In the genomic region with DNA sequence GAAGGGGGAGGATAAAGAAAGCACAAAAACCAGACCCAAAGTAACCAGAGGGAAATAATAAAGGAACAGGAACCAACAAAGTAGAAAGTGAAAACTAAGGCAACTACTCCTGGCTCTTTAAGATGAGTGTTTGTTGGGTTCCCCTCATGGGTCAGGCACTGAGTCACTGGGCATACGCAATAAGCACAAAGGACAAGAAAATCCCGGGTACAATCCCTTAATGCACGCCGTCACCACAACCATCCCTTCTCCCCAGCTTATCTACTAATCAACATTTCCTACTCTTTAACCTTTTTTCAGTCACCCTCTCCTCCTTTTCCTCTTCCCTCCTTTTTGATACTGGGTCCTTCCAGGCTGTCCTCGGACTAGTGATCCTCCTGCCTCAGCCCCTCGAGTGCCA, we compare ENCODE assay signal across 8 mouse cellular contexts. TPM values are rescaled to one million over a fixed set of nuclear protein-coding genes. Genes with fewer than 3 reads are reported as not detected.
DNase-seq lines count a peak whose midpoint lies in the region; ATAC-seq and TF ChIP-seq lines count a peak whose summit lies in the region.

No protein-coding gene starts in this region.

- no peak for DNase-seq in cerebellum, adult 2 months
- DNase-seq in cerebellum, postnatal 36 days = no peak
- DNase-seq in spleen, adult 2 months (ENCODE audit: low read depth in 1 of 2, low spot score in 2 of 2) = no peak
- DNase-seq in spleen, postnatal 10 days (ENCODE audit: low spot score in 2 of 2) = no peak
- no peak for DNase-seq in thymus, adult 2 months

- H3K36me3 ChIP-seq in spleen, adult 2 months (ENCODE audit: control insufficient read depth, insufficient read depth, low read length) = peaks cover 24% of the 10 kb centered on the region
- peaks cover 21% of the 10 kb centered on the region for H3K36me3 ChIP-seq in limb, embryonic 15.5 days
- H3K36me3 ChIP-seq in stomach, embryonic 16.5 days (ENCODE audit: control insufficient read depth, insufficient read depth, low read length) = peaks cover 5% of the 10 kb centered on the region; the same call in 1 of the 2 replicates
- peaks cover 11% of the 10 kb centered on the region for H3K36me3 ChIP-seq in thymus, adult 2 months (ENCODE audit: control insufficient read depth, insufficient read depth, low read length)

- ATAC-seq in limb, embryonic 15.5 days (ENCODE audit: insufficient number of reproducible peaks, low FRiP score, low TSS enrichment, low read depth) = no peak
- no peak for ATAC-seq in stomach, embryonic 16.5 days (ENCODE audit: insufficient read depth, low FRiP score)
- no peak for ATAC-seq in cerebellum, adult (ENCODE audit: insufficient number of reproducible peaks, low FRiP score, low TSS enrichment)

- H3K27me3 ChIP-seq in cerebellum, adult 2 months (ENCODE audit: control insufficient read depth, insufficient read depth, low read length) = no peaks in the 10 kb centered on the region
- no peaks in the 10 kb centered on the region for H3K27me3 ChIP-seq in spleen, adult 2 months (ENCODE audit: control insufficient read depth, insufficient read depth, low read length)
- H3K27me3 ChIP-seq in limb, embryonic 15.5 days = no peaks in the 10 kb centered on the region
- H3K27me3 ChIP-seq in stomach, embryonic 16.5 days (ENCODE audit: control insufficient read depth, insufficient read depth, low read length) = no peaks in the 10 kb centered on the region
- H3K27me3 ChIP-seq in thymus, adult 2 months (ENCODE audit: control insufficient read depth, insufficient read depth, low read length) = no peaks in the 10 kb centered on the region

- TF ChIP-seq CTCF in cerebellum, adult 2 months (IDR thresholded peaks at IDR 0.05; ENCODE audit: borderline replicate concordance, insufficient read depth, low read depth, low read length) = no peak
- no peak for TF ChIP-seq CTCF in spleen, adult 2 months (IDR thresholded peaks at IDR 0.05; ENCODE audit: extremely low read depth, insufficient read depth, insufficient read length, insufficient replicate concordance)
- no peak for TF ChIP-seq CTCF in thymus, adult 2 months (IDR thresholded peaks at IDR 0.05; ENCODE audit: borderline replicate concordance, control insufficient read depth, extremely low read depth, insufficient read depth, low read length, poor library complexity)

- no peaks in the 10 kb centered on the region for H3K9me3 ChIP-seq in limb, embryonic 15.5 days
- no peaks in the 10 kb centered on the region for H3K9me3 ChIP-seq in stomach, embryonic 16.5 days (replicated peaks; ENCODE audit: control insufficient read depth, low read length)

- 83% methylated on average over 6 of the region's 6 CpGs for WGBS in cerebellum, adult 2 months
- WGBS in spleen, adult 2 months = 78% methylated on average over 6 of the region's 6 CpGs
- 86% methylated on average over 6 of the region's 6 CpGs for WGBS in limb, embryonic 15.5 days
- WGBS in stomach, embryonic 16.5 days = 74% methylated on average over 6 of the region's 6 CpGs
- 78% methylated on average over 6 of the region's 6 CpGs for WGBS in thymus, adult 2 months

- peaks cover 5% of the 10 kb centered on the region for H3K4me1 ChIP-seq in cerebellum, adult 2 months (ENCODE audit: control insufficient read depth, insufficient read depth, low read length)
- H3K4me1 ChIP-seq in spleen, adult 2 months (ENCODE audit: control insufficient read depth, insufficient read depth, insufficient read length) = peaks cover 7% of the 10 kb centered on the region; the same call in 1 of the 2 replicates
- peaks cover 20% of the 10 kb centered on the region for H3K4me1 ChIP-seq in limb, embryonic 15.5 days
- peaks cover 16% of the 10 kb centered on the region for H3K4me1 ChIP-seq in stomach, embryonic 16.5 days (ENCODE audit: control insufficient read depth, insufficient read depth, low read length)
- H3K4me1 ChIP-seq in thymus, adult 2 months (replicated peaks; ENCODE audit: control insufficient read depth, insufficient read depth, low read length) = peaks cover 16% of the 10 kb centered on the region

- H3K27ac ChIP-seq in cerebellum, adult 2 months (ENCODE audit: insufficient read depth, low read length) = no peak overlapping the region
- no peak overlapping the region for H3K27ac ChIP-seq in spleen, adult 2 months (ENCODE audit: insufficient read depth, low read length)
- H3K27ac ChIP-seq in limb, embryonic 15.5 days = no peak overlapping the region
- H3K27ac ChIP-seq in stomach, embryonic 16.5 days (ENCODE audit: low read length) = no peak overlapping the region
- no peak overlapping the region for H3K27ac ChIP-seq in thymus, adult 2 months (ENCODE audit: control insufficient read depth, insufficient read depth, low read length)

- peak overlapping the region; percentile 71 for H3K4me2 ChIP-seq in limb, embryonic 15.5 days
- peak overlapping the region; percentile 65 for H3K4me2 ChIP-seq in stomach, embryonic 16.5 days (ENCODE audit: low read depth, low read length)

- H3K4me3 ChIP-seq in cerebellum, adult 2 months (replicated peaks; ENCODE audit: insufficient read depth, low read depth, low read length) = peak overlapping the region; percentile 60
- peak overlapping the region; percentile 1 for H3K4me3 ChIP-seq in spleen, adult 2 months (ENCODE audit: extremely low read depth, insufficient read depth, insufficient read length)
- H3K4me3 ChIP-seq in limb, embryonic 15.5 days = peak overlapping the region; percentile 78
- H3K4me3 ChIP-seq in stomach, embryonic 16.5 days (replicated peaks; ENCODE audit: low read length) = peak overlapping the region; percentile 87; the same call in 1 of the 2 replicates
- H3K4me3 ChIP-seq in thymus, adult 2 months (ENCODE audit: control insufficient read depth, insufficient read depth, low read length) = no peak overlapping the region

- TF ChIP-seq POLR2A in cerebellum, adult 2 months (IDR thresholded peaks at IDR 0.05; ENCODE audit: borderline replicate concordance, insufficient read depth, low read length) = no peak
- no peak for TF ChIP-seq POLR2A in spleen, adult 2 months (IDR thresholded peaks at IDR 0.05; ENCODE audit: low read depth, low read length)
- no peak for TF ChIP-seq POLR2A in thymus, adult 2 months (IDR thresholded peaks at IDR 0.05; ENCODE audit: control insufficient read depth, extremely low read depth, insufficient read depth, low read length, poor library complexity)

- no peak overlapping the region for H3K9ac ChIP-seq in limb, embryonic 15.5 days
- no peak overlapping the region for H3K9ac ChIP-seq in stomach, embryonic 16.5 days (ENCODE audit: low read length)

RNA-seq across cellular contexts. Expression of a gene that starts 1.3 kb away (rescaled TPM):
- 282 and 298 TPM in 2 replicates for polyA plus RNA-seq in cerebellum, adult 2 months (2012; rRNA removed)
- polyA plus RNA-seq in spleen, adult 2 months (2012; rRNA removed) = 48.4 and 53.3 TPM in 2 replicates
- 79.8 and 96.9 TPM in 2 replicates for polyA plus RNA-seq in limb, embryonic 15.5 days (2015; fragmentation: Nextera tagmentation; extraction: Ambion mirVana)
- polyA plus RNA-seq in stomach, embryonic 16.5 days (2015; fragmentation: Nextera tagmentation; extraction: Ambion mirVana) = 62.1 and 63.7 TPM in 2 replicates
- 101 and 104 TPM in 2 replicates for polyA plus RNA-seq in thymus, adult 2 months (2012; rRNA removed)

RNA-seq across cellular contexts. Expression of a gene that starts 2.1 kb away (rescaled TPM):
- polyA plus RNA-seq in cerebellum, adult 2 months (2012; rRNA removed) = 39.6 and 40.0 TPM in 2 replicates
- 51.1 and 67.9 TPM in 2 replicates for polyA plus RNA-seq in spleen, adult 2 months (2012; rRNA removed)
- 41.5 and 49.2 TPM in 2 replicates for polyA plus RNA-seq in limb, embryonic 15.5 days (2015; fragmentation: Nextera tagmentation; extraction: Ambion mirVana)
- polyA plus RNA-seq in stomach, embryonic 16.5 days (2015; fragmentation: Nextera tagmentation; extraction: Ambion mirVana) = 37.2 and 38.9 TPM in 2 replicates
- polyA plus RNA-seq in thymus, adult 2 months (2012; rRNA removed) = 75.5 and 78.8 TPM in 2 replicates

RNA-seq across cellular contexts. Expression of a gene that starts 9.2 kb away (rescaled TPM):
- 1.6 and 3.1 TPM in 2 replicates for polyA plus RNA-seq in cerebellum, adult 2 months (2012; rRNA removed)
- polyA plus RNA-seq in spleen, adult 2 months (2012; rRNA removed) = not detected in 2 replicates
- 0.82 and 1.9 TPM in 2 replicates for polyA plus RNA-seq in limb, embryonic 15.5 days (2015; fragmentation: Nextera tagmentation; extraction: Ambion mirVana)
- polyA plus RNA-seq in stomach, embryonic 16.5 days (2015; fragmentation: Nextera tagmentation; extraction: Ambion mirVana) = 0.30 TPM in 1 of 2 replicates, not detected in the other
- polyA plus RNA-seq in thymus, adult 2 months (2012; rRNA removed) = 0.16 and 0.24 TPM in 2 replicates

RNA-seq across cellular contexts. Expression of a gene that starts 23.4 kb away (rescaled TPM):
- 21.5 and 23.8 TPM in 2 replicates for polyA plus RNA-seq in cerebellum, adult 2 months (2012; rRNA removed)
- 21.5 and 28.8 TPM in 2 replicates for polyA plus RNA-seq in spleen, adult 2 months (2012; rRNA removed)
- 20.1 and 24.1 TPM in 2 replicates for polyA plus RNA-seq in limb, embryonic 15.5 days (2015; fragmentation: Nextera tagmentation; extraction: Ambion mirVana)
- polyA plus RNA-seq in stomach, embryonic 16.5 days (2015; fragmentation: Nextera tagmentation; extraction: Ambion mirVana) = 22.4 and 22.9 TPM in 2 replicates
- polyA plus RNA-seq in thymus, adult 2 months (2012; rRNA removed) = 63.2 and 63.9 TPM in 2 replicates

RNA-seq across cellular contexts. Expression of a gene that starts 23.6 kb away (rescaled TPM):
- polyA plus RNA-seq in cerebellum, adult 2 months (2012; rRNA removed) = 3.0 and 3.1 TPM in 2 replicates
- 35.4 and 36.4 TPM in 2 replicates for polyA plus RNA-seq in spleen, adult 2 months (2012; rRNA removed)
- 4.7 and 5.6 TPM in 2 replicates for polyA plus RNA-seq in limb, embryonic 15.5 days (2015; fragmentation: Nextera tagmentation; extraction: Ambion mirVana)
- polyA plus RNA-seq in stomach, embryonic 16.5 days (2015; fragmentation: Nextera tagmentation; extraction: Ambion mirVana) = 5.0 and 5.9 TPM in 2 replicates
- 91.9 and 93.7 TPM in 2 replicates for polyA plus RNA-seq in thymus, adult 2 months (2012; rRNA removed)
